Mouse (Mus musculus) heart, adult 2 months (tissue): Measurements from ENCODE around the gene Sidt1.

Experiments
- CTCF ChIP-seq: fragments of 200-600 bp; IDR thresholded peaks from 2 replicates; pipeline ENCODE4 v1.8.1; 2022; ENCODE audit warnings: antibody characterized with exemption, mild to moderate bottlenecking, moderate library complexity
- EP300 ChIP-seq: fragments of 200-500 bp; IDR thresholded peaks from 2 replicates; pipeline ENCODE4 v1.6.1; 2011; ENCODE audit warnings: low read depth, low read length, control low read depth; ENCODE audit not compliant: insufficient read depth
- POLR2A ChIP-seq: fragments of 200-500 bp; IDR thresholded peaks from 2 replicates; pipeline ENCODE4 v1.6.1; 2011; ENCODE audit warnings: mild to moderate bottlenecking, low read depth, low read length, control low read depth; ENCODE audit not compliant: insufficient read depth

GRCm38 (mm10) chr16:44357571-44358268 is 24.7 kb upstream of the Sidt1 start:
- TF ChIP-seq CTCF = no peak
- peak; percentile 93 for TF ChIP-seq EP300
- TF ChIP-seq POLR2A = peak; percentile 64
